Mouse (Mus musculus) hindbrain, embryonic 13.5 days (tissue): ENCODE measurements around the gene Cdipt. TPM values are rescaled to one million over a fixed set of nuclear protein-coding genes. Genes with fewer than 3 reads are reported as not detected.

ENCODE experiments used
- polyA plus RNA-seq: library from polyadenylated mRNA; unstranded; fragments of >200 nt; fragmentation: Nextera tagmentation; extraction: Ambion mirVana; gene quantifications from 2 replicates; pipeline ENCODE4 v1.2.1, GENCODE M21; 2015

The Cdipt gene
- polyA plus RNA-seq, 1 experiment from 2014 or later: 109 TPM

Other genes with a start within 250 kb of the Cdipt start
- gene Mapk3, start 216.3 kb upstream of the Cdipt start, polyA plus RNA-seq: 94.2 and 95.8 TPM in 2 replicates
- gene Gdpd3, start 209.6 kb upstream of the Cdipt start, polyA plus RNA-seq: 2.0 and 2.3 TPM in 2 replicates
- gene Ypel3, start 199.0 kb upstream of the Cdipt start, polyA plus RNA-seq: 173 and 179 TPM in 2 replicates
- gene Tbx6, start 194.4 kb upstream of the Cdipt start, polyA plus RNA-seq: 0.32 and 0.84 TPM in 2 replicates
- gene Ppp4c, start 183.4 kb upstream of the Cdipt start, polyA plus RNA-seq: 196 and 214 TPM in 2 replicates
- 52.1 and 55.6 TPM in 2 replicates for gene Fam57b, start 178.2 kb upstream of the Cdipt start, polyA plus RNA-seq
- not detected in 2 replicates for gene 4930451I11Rik, start 144.3 kb upstream of the Cdipt start, polyA plus RNA-seq
- gene Doc2a, start 128.5 kb upstream of the Cdipt start, polyA plus RNA-seq: 7.1 and 9.3 TPM in 2 replicates
- gene Hirip3, start 113.9 kb upstream of the Cdipt start, polyA plus RNA-seq: 20.2 and 25.7 TPM in 2 replicates
- gene Ino80e, start 113.5 kb upstream of the Cdipt start, polyA plus RNA-seq: 81.8 and 89.4 TPM in 2 replicates
- 57.2 and 57.4 TPM in 2 replicates for gene Taok2, start 91.2 kb upstream of the Cdipt start, polyA plus RNA-seq
- 26.3 and 28.4 TPM in 2 replicates for gene Tmem219, start 53.0 kb upstream of the Cdipt start, polyA plus RNA-seq
- 98.7 and 101 TPM in 2 replicates for gene Kctd13, start 47.0 kb upstream of the Cdipt start, polyA plus RNA-seq
- 6.1 and 6.4 TPM in 2 replicates for gene Asphd1, start 26.3 kb upstream of the Cdipt start, polyA plus RNA-seq
- gene Sez6l2, start 25.4 kb upstream of the Cdipt start, polyA plus RNA-seq: 32.7 and 36.7 TPM in 2 replicates
- gene Cdiptos, start 184 bp downstream of the Cdipt start, polyA plus RNA-seq: 1.2 and 1.4 TPM in 2 replicates
- 4.5 and 5.2 TPM in 2 replicates for gene Mvp, start 38.7 kb downstream of the Cdipt start, polyA plus RNA-seq
- gene Pagr1b, start 40.6 kb downstream of the Cdipt start, polyA plus RNA-seq: 0.45 and 1.1 TPM in 2 replicates
- gene Pagr1a, start 41.4 kb downstream of the Cdipt start, polyA plus RNA-seq: 41.8 and 53.4 TPM in 2 replicates
- gene Gm42742, start 45.2 kb downstream of the Cdipt start, polyA plus RNA-seq: 66.8 and 73.4 TPM in 2 replicates
- gene Prrt2, start 45.3 kb downstream of the Cdipt start, polyA plus RNA-seq: 18.3 and 19.2 TPM in 2 replicates
- 59.8 and 60.8 TPM in 2 replicates for gene Maz, start 51.1 kb downstream of the Cdipt start, polyA plus RNA-seq
- gene Kif22, start 66.6 kb downstream of the Cdipt start, polyA plus RNA-seq: 30.2 and 32.6 TPM in 2 replicates
- gene Zg16, start 111.4 kb downstream of the Cdipt start, polyA plus RNA-seq: not detected in 2 replicates
- gene AI467606, start 115.4 kb downstream of the Cdipt start, polyA plus RNA-seq: 1.5 and 2.1 TPM in 2 replicates
- gene Qprt, start 146.3 kb downstream of the Cdipt start, polyA plus RNA-seq: 0.54 and 0.68 TPM in 2 replicates
- gene Spn, start 161.9 kb downstream of the Cdipt start, polyA plus RNA-seq: 0.06 and 0.09 TPM in 2 replicates
- gene Cd2bp2, start 220.1 kb downstream of the Cdipt start, polyA plus RNA-seq: 83.1 and 84.6 TPM in 2 replicates
- gene Tbc1d10b, start 232.6 kb downstream of the Cdipt start, polyA plus RNA-seq: 28.0 and 31.3 TPM in 2 replicates
- gene Mylpf, start 233.0 kb downstream of the Cdipt start, polyA plus RNA-seq: 11.0 and 15.5 TPM in 2 replicates